Mouse (Mus musculus): Measurements from ENCODE around the gene Smim4.

Smim4 gene

DNA sequence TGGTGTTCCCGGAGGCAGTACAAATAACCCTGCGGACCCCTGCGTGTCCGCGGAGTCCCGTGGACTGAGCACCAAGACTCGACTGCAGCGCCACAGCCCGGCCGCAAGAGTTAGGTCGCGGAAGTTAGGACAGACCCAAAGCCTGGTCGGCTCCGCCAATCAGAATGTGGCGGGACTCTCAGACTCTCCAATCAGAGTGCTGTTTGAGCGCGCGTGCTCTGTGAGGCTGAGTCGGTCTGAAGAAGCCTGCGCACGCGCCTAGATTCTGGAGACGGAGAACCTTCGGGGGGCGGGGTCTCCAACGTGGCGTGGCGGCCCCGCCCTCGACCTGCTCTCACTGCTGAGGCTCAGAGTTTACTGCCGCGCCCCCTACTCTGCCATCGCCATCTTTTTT, at the start of gene Smim4:
Gene Smim4 (minus strand): TSS at position 131 of the 394 bp plus-strand sequence.
- peak; percentile 98 for DNase-seq (ENCODE audit: low read depth, low spot score)

DNA sequence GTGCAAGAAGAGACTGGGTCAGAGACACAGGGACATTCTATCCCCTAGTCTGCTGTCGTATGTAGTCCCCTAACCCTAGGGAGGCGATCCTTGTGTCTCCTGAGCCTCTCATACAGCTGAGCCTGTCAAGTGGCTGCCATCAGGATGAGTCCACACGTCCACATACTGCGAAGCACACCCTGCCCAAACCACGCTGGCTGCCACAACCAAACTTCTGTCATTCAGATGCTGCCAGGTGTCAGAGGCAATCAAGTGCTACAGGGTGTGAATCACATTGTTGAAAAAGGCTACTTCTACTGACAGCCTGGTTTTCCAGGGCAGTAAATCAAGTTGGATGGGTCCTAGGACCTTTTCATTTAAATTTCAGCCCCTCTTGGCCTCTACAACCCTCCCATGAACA, 49.0 kb upstream of the Smim4 start:
- no peak for DNase-seq (ENCODE audit: low read depth, low spot score)

DNA sequence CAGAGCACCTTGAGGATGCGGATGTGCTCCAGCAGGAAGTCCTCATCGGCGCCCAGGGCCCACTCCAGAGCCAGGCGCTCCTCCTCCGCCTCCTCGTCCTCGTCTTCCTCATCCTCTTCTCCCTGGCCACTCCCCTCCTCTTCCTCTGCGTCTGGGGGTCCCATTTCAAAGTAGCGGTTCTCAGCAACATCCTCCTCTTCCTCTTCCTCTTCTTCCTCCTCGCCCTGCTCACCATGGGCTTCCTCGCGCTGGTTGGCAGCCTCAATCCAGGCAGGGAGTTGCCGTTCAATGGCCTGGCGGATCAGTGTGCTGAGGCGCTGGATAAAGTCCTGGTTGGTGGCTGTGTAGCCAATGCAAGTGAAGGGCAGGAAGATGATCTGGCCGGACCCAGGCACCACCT, 48.5 kb upstream of the Smim4 start:
- DNase-seq (ENCODE audit: low read depth, low spot score), result no peak

- DNase-seq (ENCODE audit: low read depth, low spot score), result no peak
Measured at GRCm38 (mm10) chr14:31173537-31173936, 44.8 kb upstream of the Smim4 start.

DNA sequence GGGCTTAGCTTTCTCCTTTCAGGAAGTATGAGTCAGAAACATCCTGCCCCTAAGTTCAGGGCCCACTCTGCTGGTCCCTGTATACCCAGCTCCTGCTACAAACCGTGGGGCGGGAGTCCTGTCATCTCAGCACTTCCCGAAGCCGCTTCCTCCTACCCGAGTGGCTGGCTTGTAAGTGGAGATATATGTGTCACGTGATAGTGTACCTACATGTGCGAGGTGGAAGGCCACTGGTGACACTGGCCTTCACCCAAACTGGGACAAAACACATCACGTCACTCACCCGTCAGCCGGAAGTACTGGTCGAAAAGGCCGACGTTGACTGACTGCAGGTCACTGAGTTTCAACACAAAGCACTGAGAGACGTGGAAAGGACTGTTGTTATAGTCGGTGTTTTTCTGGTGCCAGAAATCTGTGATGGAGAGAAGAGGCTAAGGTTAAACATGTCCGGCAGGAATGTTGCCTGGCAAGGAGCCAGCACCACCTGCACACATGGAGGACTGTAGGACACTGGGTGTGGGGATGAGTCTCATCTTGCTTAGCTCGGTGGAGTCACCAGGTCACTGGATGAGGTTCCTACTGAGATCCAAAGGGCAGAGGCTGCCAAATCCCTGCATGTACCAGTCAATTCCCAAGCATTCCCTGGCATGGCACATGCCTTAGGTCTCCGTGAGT, 44.2 kb upstream of the Smim4 start:
- no peak for DNase-seq (ENCODE audit: low read depth, low spot score)

- DNase-seq (ENCODE audit: low read depth, low spot score), result no peak
Measured at GRCm38 (mm10) chr14:31171821-31172220, 43.1 kb upstream of the Smim4 start.

DNA sequence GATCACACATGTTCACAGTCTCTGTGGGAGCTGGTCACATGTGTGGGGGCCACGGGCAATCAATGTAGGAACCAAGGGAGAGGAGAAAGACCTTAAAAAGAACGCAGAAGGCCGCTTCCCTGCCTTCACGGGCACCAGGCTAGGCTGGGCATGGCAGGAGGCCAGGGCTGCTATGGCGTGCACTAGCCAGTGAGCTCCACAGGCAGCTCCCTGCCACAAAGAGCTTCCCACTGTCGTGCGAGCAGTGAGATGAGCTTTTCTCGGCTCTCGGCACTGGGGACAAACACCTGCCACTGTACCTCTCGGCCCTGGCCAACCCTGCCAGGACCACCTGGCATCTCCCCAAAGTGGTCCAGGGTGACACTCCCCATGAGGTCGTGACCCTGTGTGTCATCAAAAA, 42.6 kb upstream of the Smim4 start:
- no peak for DNase-seq (ENCODE audit: low read depth, low spot score)

- DNase-seq (ENCODE audit: low read depth, low spot score), result no peak
Measured at GRCm38 (mm10) chr14:31170963-31171362, 42.2 kb upstream of the Smim4 start.

- no peak for DNase-seq (ENCODE audit: low read depth, low spot score)
Measured at GRCm38 (mm10) chr14:31169508-31169907, 40.8 kb upstream of the Smim4 start.

DNA sequence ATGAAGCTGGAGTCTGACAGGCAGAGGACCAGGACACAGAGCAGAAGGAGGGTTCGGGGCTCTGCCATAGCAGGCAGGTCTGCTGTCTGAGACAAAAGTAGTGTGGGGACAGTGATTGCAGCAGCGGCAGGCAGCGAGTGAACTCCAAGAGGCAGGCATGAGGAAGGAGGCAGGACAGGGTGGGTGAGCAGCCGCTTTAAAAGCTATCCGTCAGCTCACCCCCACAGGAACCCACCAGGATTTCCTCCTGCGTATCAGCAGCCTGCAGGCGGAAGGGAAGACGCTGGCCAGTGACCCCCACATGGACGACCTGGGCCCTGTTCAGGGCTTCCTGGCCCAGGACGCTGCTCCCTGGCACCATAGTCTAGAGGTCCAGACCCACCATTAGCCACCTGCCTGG, 39.7 kb upstream of the Smim4 start, which contains the start of gene Stab1:
Gene Stab1 (minus strand): TSS at position 217 of the 400 bp plus-strand sequence.
- DNase-seq (ENCODE audit: low read depth, low spot score), result peak; percentile 36

- no peak for DNase-seq (ENCODE audit: low read depth, low spot score)
Measured at GRCm38 (mm10) chr14:31166827-31167226, 38.1 kb upstream of the Smim4 start.

GRCm38 (mm10) chr14:31165991-31166630, 37.4 kb upstream of the Smim4 start:
- DNase-seq (ENCODE audit: low read depth, low spot score), result no peak

DNA sequence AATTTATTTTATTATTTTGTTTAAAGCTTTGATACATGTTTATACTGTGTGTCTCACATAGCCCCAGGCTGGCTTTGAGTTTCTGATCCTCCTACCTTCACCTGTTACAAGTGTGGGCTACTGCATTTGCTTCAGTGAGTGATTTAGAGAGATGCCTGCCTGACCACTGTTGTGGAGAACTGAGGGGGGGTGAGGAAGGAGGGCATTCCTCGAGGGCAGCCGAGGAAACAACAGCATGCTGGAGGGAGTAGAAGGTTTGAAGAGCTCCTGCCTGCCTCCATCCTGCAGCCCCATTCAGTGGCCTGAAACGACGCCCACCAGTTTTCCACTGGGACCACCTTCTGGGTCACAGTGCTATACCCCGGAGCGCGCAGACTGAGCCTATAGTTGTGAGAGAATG, 36.7 kb upstream of the Smim4 start:
- no peak for DNase-seq (ENCODE audit: low read depth, low spot score)

DNA sequence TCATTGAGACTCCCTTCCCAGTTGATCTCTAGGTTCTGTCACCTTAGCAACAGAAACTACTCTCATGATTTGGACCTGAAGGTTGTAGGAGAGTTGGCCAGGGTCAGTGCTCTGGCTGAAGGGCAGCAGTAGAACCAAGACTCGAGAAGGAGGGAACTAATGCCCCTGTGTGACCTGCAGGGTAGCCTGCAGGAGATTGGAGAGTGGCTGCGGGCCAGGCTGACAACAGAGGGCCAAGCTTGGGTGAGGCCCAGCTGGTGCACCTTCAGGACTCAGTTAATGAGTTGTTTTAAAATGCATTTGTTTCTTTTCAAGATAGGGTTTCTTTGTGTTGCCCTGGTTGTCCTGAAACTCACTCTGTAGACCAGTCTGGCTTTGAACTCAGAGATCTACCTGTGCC, 36.3 kb upstream of the Smim4 start:
- DNase-seq (ENCODE audit: low read depth, low spot score), result no peak

GRCm38 (mm10) chr14:31164067-31164466, 35.3 kb upstream of the Smim4 start:
- no peak for DNase-seq (ENCODE audit: low read depth, low spot score)

DNA sequence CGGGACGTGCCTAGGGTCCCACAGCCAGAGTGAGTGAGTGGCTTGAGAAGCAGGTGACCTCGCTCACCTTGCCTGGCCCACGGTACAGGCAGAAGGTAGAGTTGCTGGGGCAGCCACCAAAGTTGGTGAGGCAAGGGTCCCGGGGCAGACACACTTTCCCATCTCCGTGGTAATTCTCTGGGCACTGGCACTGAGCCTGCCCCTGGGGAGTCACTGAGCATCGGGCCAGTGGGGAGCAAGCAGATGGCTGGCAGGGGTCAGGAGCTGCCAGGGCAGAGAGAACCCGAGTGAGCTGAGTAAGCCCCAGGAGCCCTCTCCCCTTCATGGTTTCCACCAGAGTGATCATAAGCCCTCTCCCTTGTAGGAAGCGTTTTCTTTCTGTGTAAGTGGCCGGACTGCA, 32.9 kb upstream of the Smim4 start:
- no peak for DNase-seq (ENCODE audit: low read depth, low spot score)

DNA sequence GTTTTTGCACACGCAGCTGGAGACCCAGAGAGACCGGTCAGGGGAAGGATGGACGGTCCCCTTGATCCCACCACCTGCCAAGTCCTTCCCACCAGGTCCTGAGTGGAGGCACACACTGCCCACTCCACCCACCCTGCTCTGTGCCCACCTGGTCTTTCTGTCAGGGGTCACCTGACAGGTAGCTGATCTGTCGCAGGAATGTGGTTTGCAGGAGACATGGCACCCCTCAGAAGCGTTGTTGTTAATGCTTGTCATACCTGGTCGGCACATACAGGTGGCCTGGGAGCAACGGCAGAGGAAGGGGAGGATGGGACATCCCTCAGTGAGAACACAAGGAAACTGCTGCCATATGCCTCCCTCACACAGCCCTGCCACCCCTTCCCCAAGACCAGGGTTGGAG, 32.4 kb upstream of the Smim4 start:
- DNase-seq (ENCODE audit: low read depth, low spot score), result no peak

DNA sequence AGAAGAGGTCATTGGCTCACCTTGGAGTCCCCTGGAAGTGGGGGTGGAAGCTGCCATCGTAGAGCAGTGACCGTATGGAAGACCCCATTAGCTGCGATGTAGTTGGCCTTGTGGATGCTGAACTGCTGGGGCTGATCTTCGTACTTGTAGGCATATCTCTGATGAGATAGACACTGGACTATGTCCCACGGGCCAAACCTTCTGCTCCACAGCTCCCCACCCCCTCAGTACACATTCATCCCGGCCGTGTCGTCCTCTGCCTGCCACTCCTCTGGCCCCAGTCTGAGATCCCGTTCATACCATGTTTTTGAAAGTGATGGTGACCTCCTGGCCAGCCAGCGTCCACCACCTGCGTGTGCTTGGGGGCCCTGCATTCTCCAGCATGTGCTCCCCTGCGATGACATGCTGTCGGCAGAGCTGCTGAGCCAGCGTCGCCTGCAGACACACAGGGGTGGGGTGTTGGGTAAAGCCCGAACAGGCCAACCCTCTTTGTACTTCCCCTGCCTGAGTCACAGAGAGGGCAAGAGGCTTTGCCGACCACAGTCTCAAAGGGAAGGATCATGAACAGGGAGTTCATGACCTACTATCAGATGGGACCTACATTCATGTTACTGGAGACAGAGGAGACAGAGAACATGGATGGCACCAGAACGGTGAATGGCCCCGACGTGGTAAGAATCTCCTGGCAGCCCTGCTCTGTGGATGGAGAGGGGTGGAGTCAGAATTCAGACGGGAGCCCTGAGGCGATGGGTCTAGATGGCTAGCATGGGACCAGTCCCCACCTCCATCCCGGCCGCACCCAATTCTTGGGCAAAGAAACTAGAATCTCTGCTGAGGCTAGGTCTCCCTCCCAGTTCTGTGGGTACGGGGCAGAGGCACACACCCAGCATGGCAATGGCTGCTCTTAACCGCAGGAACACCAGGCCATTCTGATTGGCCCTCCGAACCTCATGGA, 31.7 kb upstream of the Smim4 start:
- DNase-seq (ENCODE audit: low read depth, low spot score), result no peak

DNA sequence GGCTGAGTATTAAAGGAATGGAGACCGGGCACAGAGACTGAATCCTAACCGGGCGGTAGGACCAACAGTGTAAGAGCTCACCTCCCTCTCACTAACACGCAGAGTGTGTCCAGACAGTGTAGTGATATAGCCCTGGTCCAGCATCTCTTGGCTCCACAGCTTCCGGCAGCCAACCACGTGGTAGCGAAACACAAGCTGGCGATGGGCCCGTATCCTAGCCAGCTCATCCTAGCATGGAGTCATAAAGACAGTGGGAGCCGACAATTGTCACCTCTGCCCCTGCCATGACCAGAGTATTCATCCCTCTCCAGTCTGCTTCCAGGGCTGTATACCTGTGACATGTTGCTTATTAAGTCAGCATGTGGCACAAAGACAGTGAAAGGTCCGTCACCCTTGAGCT, 16.9 kb upstream of the Smim4 start:
- no peak for DNase-seq (ENCODE audit: low read depth, low spot score)

DNA sequence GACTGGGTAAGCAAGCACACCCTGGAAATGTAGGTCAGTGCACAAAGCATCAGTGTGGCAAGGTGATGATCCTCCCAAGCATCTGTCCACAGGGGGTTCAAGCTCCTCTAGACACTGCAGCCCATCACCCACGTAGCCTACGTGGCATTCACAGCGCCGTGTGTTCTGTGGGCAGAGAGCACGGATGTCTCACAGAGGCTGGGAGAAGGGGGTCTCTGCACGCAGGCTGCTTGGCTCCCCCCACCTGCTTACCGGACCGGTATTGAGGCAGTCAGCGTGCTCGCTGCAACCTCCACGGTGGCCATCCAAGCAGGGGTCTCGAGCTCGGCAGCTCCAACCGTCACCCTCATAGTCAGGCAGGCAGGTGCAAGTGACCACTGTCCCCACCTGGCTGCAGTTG, 12.3 kb upstream of the Smim4 start:
- DNase-seq (ENCODE audit: low read depth, low spot score), result no peak

DNA sequence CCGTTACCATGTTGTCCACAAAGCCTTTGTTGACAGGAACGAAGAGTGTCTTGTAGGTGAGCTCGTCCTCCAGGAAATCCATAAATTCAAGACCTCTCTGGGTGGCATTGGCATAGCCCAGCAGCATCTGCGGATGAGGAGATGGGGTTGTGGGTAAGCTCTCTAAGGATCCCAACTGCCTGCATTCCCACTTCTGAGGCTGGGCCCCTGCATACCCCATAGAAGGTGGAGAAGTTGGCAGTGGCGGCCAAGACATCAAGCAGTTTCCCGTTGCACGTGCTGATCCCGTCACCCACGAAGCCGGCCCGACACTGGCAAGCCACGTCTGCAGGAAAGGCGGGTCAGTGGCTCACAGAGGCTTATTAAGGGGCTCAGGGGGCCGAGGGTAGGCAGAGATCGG, 11.4 kb upstream of the Smim4 start:
- no peak for DNase-seq (ENCODE audit: low read depth, low spot score)

DNA sequence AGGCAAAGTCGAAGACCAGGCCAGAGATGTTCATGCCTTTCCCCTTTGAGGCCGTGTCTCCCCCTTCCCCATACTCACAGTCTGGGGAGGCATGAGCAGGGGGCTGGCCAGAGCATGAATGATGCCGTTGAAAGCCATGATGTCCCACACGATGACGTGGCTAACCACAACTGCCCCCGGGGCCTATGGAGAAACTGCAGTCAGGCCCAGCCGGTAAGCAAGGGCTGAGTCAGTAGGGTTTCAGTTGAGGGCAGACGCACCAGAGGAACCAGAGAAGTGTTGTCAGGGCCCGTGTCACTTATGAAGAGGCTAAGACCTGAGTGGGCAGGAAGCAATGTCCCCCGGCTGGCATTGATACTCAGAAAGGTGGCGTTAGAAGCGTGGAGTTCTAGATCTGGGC, 10.9 kb upstream of the Smim4 start:
- no peak for DNase-seq (ENCODE audit: low read depth, low spot score)
